Mouse (Mus musculus) kidney, adult 8-10 months (tissue): ENCODE data around the gene Plekhg6.
A peak's percentile ranks its signal among the peaks of the same experiment; 100 is the strongest.

Experiments
- DNase-seq, 2 experiments: peaks; one replicate each; pipeline ENCODE4 v3.0.0; 2022

Plekhg6 gene

GRCm38 (mm10) chr6:125385066-125385974 is 4.7 kb upstream of the Plekhg6 start:
- DNase-seq: peak in 1 of 2 experiments; percentile 42

- no peak for DNase-seq
Measured at GRCm38 (mm10) chr6:125382024-125382423, 1.4 kb upstream of the Plekhg6 start.

GRCm38 (mm10) chr6:125379781-125380180 is 812 bp downstream of the Plekhg6 start:
- DNase-seq: no peak

- DNase-seq: no peak
Measured at GRCm38 (mm10) chr6:125378621-125379020, 2.0 kb downstream of the Plekhg6 start.

GRCm38 (mm10) chr6:125377582-125378451 is 2.8 kb downstream of the Plekhg6 start:
- DNase-seq: peak; percentile 94 to 96

- no peak for DNase-seq
Measured at GRCm38 (mm10) chr6:125377042-125377441, 3.6 kb downstream of the Plekhg6 start.

- peak in 1 of 2 experiments; percentile 68 for DNase-seq
Measured at GRCm38 (mm10) chr6:125367758-125368371, 12.7 kb downstream of the Plekhg6 start.

GRCm38 (mm10) chr6:125366133-125366532 is 14.5 kb downstream of the Plekhg6 start:
- DNase-seq: no peak

- DNase-seq: no peak
Measured at GRCm38 (mm10) chr6:125365522-125365921, 15.1 kb downstream of the Plekhg6 start.

GRCm38 (mm10) chr6:125364448-125364847 is 16.1 kb downstream of the Plekhg6 start:
- no peak for DNase-seq

- peak; percentile 67 to 80 for DNase-seq
Measured at GRCm38 (mm10) chr6:125363451-125364242, 16.9 kb downstream of the Plekhg6 start.

GRCm38 (mm10) chr6:125363021-125363420 is 17.6 kb downstream of the Plekhg6 start:
- DNase-seq: no peak

- DNase-seq: peak; percentile 72 to 79
Measured at GRCm38 (mm10) chr6:125361467-125362291, 18.9 kb downstream of the Plekhg6 start.

- DNase-seq: no peak
Measured at GRCm38 (mm10) chr6:125360846-125361245, 19.7 kb downstream of the Plekhg6 start.

- no peak for DNase-seq
Measured at GRCm38 (mm10) chr6:125359999-125360398, 20.6 kb downstream of the Plekhg6 start.

GRCm38 (mm10) chr6:125357334-125357733 is 23.3 kb downstream of the Plekhg6 start:
- DNase-seq: no peak

- no peak for DNase-seq
Measured at GRCm38 (mm10) chr6:125356264-125356663, 24.3 kb downstream of the Plekhg6 start.

GRCm38 (mm10) chr6:125355197-125355741 is 25.3 kb downstream of the Plekhg6 start:
- DNase-seq: no peak

- peak; percentile 71 to 81 for DNase-seq
Measured at GRCm38 (mm10) chr6:125354352-125355151, 26.0 kb downstream of the Plekhg6 start.

- no peak for DNase-seq
Measured at GRCm38 (mm10) chr6:125353655-125354054, 26.9 kb downstream of the Plekhg6 start.
